Mouse (Mus musculus) urinary bladder, postnatal 25 days (tissue): ENCODE measurements at regions not wholly inside any gene's neighbourhood (a gene's known extent, or its start where the extent isn't known, plus 50 kb on each side); places are given as distances from the start of the nearest gene placed in this dataset.

ENCODE experiments used
- DNase-seq: peaks from one replicate; pipeline ENCODE4 v3.0.0; 2022; ENCODE audit warnings: low spot score

DNA sequence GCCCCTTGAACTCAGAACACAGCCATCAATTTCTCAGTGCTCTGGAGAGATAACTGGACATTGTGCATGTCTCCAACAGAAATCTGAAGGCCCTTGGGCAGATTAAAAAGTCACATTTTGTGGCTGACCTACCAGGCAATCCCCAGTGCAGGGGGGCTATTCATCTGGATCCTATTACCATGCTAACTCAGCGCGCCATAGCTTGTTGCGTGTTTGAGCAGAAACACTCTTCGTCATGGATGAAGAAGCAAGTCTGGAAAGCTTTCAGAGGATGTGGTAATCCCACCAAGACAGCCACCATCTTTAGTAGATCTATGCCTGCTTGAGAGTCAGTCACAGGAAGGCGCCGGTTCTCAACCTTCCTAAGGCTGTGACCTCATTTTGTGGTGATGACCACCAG, 243.9 kb downstream of the Sipa1l2 start:
- no peak for DNase-seq

DNA sequence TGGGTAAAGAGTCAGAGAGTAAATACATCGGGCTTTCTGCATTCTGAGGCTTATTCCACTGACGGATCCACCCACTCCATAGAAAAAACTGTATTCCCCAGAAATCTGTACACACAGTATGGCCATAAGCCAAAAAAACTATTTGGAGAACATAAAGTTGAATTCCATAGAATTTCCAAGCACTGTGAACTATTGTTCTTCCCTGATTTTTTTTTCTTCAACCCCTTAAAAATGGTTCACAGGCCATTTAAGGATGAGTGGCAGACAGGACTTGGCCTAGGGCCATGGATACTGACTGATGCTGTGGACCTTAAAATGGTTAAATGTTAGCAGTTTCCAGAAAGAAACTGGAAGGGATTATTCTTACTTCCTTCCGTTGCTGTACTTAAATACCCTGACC, 247.0 kb downstream of the Sipa1l2 start:
- DNase-seq = no peak

DNA sequence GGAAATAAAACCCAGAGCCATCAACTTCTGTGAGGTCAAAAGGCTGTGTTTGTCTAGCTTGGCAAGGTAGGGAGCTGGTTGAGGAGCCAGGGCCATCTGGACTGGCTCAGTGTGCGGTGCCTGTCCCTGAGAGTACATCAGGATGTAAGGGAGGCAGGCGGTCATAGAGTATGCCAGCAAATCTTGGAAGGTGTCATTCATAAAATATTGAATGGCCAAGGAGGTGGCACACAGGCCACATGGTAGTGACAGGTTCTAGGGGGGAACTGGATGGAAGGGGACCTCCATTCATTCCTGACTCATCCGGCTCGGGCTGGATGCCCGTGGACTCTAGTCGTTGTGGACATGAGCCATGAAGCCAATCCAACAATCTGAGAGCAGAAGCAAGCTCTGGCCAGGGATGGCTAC, 252.0 kb downstream of the Sipa1l2 start:
- no peak for DNase-seq

DNA sequence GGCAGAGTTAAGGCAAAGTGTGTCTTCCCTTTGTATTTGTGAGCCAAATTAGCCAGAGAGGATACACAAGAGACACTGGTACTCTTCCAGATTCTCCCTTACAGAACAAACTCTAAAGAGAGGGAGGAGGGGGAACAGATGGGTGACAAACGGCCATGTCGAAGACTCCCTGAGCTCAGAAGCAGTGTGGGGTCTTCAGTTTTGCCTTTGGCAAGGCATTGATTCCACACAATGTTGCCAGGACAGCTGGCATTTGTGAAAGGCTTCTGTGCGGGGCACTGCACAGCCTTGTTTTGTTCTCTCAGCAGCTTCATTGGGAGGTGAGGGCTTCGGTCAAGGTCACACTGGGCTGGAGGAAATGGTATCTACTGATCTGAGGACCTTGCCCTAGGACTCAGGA, 253.9 kb downstream of the Sipa1l2 start:
- DNase-seq = no peak

DNA sequence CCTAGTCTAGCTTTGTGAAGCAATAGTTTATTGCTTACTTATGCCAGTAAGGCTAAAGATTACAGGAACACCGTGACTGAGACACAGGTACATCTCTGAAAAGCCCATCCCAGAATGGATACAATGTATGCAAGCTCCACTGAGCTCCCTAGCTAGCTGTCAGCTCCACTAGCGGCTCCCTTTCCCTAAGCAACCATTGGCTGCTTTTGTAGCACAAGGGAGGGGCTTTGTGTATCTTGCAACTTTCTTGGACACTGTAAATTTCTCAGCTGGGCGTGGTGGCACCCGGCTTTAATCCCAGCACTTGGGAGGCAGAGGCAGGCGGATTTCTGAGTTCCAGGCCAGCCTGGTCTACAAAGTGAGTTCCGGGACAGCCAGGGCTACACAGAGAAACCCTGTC, 254.6 kb downstream of the Sipa1l2 start:
- no peak for DNase-seq

DNA sequence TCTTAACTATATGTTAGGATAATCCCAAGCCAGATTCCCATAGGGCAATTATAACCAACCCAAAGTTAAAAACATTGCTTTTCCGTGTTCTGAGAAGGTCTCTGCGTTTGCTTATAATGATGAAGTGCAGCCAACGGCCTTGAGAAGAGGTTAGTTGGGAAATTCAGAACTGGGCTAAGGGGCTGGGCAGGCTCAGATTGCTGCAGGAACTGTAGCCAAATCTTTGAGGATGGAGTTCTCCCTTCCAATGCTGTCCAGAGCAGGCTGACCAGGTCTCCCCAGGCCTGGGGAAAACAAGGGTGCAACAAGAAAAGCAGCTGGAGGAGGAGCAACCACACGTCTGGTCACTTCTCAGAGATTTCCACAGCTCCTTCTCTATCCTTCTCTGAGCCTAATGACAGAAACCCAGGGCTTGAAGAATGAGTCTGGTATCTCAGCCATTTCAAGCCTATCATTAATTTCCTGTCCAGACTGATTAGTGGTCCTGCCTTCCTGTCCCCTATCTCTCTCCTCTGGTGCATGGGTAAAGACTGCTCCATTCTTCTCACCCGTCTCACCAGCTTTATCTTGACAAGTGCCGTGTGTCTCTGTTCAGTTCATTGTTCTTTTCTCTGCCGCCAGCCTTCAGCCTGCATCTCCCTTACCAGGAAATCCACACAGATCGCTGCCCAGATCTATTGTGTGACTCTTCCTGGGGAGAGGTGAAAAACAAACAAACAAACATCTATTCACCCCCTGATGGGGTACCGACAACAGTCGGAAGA, 255.2 kb downstream of the Sipa1l2 start:
- DNase-seq = no peak

DNA sequence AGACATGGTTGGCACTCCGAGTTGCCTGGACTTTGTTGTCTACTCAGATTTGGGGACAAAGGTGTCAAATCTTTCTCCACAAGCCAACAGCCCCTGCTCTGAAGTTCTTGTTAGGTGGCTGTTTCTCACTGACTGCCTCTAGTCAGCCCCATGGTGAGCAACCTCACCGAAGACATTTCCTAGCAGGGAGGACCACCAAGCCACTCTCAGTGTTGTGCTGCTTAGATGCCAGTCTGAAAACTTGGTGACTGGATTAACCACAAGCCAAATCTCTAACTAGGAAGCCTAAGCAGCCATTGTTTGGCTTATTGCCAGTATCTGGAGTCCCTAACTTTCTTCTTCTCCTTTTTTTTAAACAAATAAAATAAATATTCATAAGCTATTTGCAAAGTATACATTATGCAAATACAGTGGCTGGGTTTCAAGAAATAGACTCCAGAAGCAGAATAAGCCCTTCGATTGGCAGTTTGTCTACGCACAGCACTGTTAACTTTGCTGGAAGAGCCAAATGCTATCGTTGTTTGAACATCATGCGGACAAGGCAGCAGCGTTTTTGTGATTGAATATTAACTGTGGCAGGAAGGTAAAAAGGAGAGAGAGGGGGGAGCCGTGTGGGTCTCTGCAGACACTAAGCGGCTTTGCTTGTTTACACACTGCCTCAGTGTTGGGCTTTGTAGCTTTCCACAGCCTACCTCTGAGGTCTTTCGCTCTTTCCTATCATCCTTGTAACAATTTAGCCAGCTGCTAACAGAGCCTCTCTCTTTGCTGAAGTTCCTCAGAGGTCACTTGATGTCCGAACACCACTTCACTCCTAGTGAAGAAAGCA, 257.4 kb downstream of the Disc1 start:
- DNase-seq = no peak
